Mouse (Mus musculus): Measurements from ENCODE around the gene Gm20696. TPM values are rescaled to one million over a fixed set of nuclear protein-coding genes. Genes with fewer than 3 reads are reported as not detected.

Gene Gm20696
- total RNA-seq, 1 experiment: 0.58 TPM

DNA sequence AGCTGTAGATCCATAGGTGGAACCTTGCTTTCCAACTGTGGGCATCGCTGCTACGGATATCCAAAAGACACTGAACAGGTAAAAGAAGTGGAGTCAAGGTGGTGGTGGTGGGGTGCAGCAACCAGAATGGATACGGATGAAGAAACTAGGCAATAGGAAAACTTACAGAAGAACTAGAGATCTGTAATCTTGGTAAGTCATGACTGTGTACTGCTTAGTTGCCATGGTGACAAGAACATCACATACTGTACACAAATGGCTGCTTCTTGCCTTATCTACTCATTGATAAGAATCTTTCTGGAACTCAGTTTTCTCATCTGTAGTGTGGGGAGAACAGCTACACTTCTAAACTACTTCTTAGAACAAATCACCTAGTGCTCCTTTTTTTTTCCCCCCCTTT lies 446.1 kb downstream of the Gm20696 start:
- Histone ChIP-seq H3K36me3 (ENCODE audit: control insufficient read depth, insufficient read depth, low read length, poor library complexity, severe bottlenecking) (no peaks in the 10 kb centered on the region), H3K4me3 (ENCODE audit: insufficient read depth in 1 of 2, low read depth in 1 of 2, low read length in 2 of 2, poor library complexity in 1 of 2, severe bottlenecking in 1 of 2) (no peak overlapping the region), H3K9ac (ENCODE audit: insufficient read depth, low read depth, low read length, poor library complexity, severe bottlenecking) (no peak overlapping the region), H3K27ac (ENCODE audit: insufficient read depth, low read depth, low read length, poor library complexity, severe bottlenecking) (no peak overlapping the region), H3K4me1 (ENCODE audit: control insufficient read depth in 2 of 2, insufficient read depth in 2 of 2, low read length in 2 of 2, poor library complexity in 1 of 2) (no peaks in the 10 kb centered on the region), H3K9me3 (ENCODE audit: control insufficient read depth, insufficient read depth, low read depth, low read length) (no peaks in the 10 kb centered on the region)
- in situ Hi-C loops (cut with MboI; ENCODE audit: low sequenced_read_pairs in 2 of 2, unreplicated experiment in 2 of 2): no loop called here
- no peak for TF ChIP-seq CHD2 (IDR thresholded peaks at IDR 0.05; ENCODE audit: low read depth, low read length)
- no peak for TF ChIP-seq ZC3H11A (IDR thresholded peaks at IDR 0.05; ENCODE audit: borderline replicate concordance, low read depth, low read length)
- no peak for DNase-seq (ENCODE audit: low read depth, low spot score)

DNA sequence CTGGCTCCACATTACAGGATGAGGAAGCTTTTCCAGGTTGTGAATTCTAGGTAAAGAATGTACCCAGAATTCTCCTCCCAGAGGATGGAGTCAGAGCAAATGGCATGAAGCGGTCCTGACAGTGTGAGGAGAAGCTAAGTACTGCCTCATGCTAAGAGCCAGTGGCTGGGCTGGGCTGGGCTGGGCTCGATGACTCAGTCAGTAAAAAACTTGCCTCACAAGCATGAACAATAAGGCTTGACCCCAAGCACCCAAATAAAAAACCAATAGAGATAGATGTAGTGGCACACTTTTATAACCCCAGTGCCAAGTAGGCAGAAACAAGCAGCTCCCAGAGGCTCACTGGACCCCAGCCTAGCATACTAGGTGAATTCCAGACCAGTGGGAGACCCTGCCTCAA lies 448.8 kb downstream of the Gm20696 start:
- Histone ChIP-seq H3K27ac (ENCODE audit: insufficient read depth, low read depth, low read length, poor library complexity, severe bottlenecking) (no peak overlapping the region), H3K9ac (ENCODE audit: insufficient read depth, low read depth, low read length, poor library complexity, severe bottlenecking) (no peak overlapping the region), H3K9me3 (ENCODE audit: control insufficient read depth, insufficient read depth, low read depth, low read length) (no peaks in the 10 kb centered on the region), H3K4me1 (ENCODE audit: control insufficient read depth in 2 of 2, insufficient read depth in 2 of 2, low read length in 2 of 2, poor library complexity in 1 of 2) (no peaks in the 10 kb centered on the region), H3K36me3 (ENCODE audit: control insufficient read depth, insufficient read depth, low read length, poor library complexity, severe bottlenecking) (no peaks in the 10 kb centered on the region), H3K4me3 (ENCODE audit: insufficient read depth in 1 of 2, low read depth in 1 of 2, low read length in 2 of 2, poor library complexity in 1 of 2, severe bottlenecking in 1 of 2) (no peak overlapping the region)
- TF ChIP-seq ZC3H11A (IDR thresholded peaks at IDR 0.05; ENCODE audit: borderline replicate concordance, low read depth, low read length) (no peak), HCFC1 (IDR thresholded peaks at IDR 0.05; ENCODE audit: borderline replicate concordance, insufficient read depth, low read length) (no peak), CHD2 (IDR thresholded peaks at IDR 0.05; ENCODE audit: low read depth, low read length) (no peak), MAFK (IDR thresholded peaks at IDR 0.05; ENCODE audit: insufficient read depth, low read depth, low read length) (no peak), ZNF384 (IDR thresholded peaks at IDR 0.05; ENCODE audit: low read depth, low read length) (no peak)
- in situ Hi-C loops (cut with MboI; ENCODE audit: low sequenced_read_pairs in 2 of 2, unreplicated experiment in 2 of 2): no loop called here
- DNase-seq (ENCODE audit: low read depth, low spot score): no peak

GRCm38 (mm10) chr6:99217155-99217554 lies 449.4 kb downstream of the Gm20696 start:
- TF ChIP-seq HCFC1 (IDR thresholded peaks at IDR 0.05; ENCODE audit: borderline replicate concordance, insufficient read depth, low read length) (no peak), ZNF384 (IDR thresholded peaks at IDR 0.05; ENCODE audit: low read depth, low read length) (no peak), ZC3H11A (IDR thresholded peaks at IDR 0.05; ENCODE audit: borderline replicate concordance, low read depth, low read length) (no peak), CHD2 (IDR thresholded peaks at IDR 0.05; ENCODE audit: low read depth, low read length) (no peak), MAFK (IDR thresholded peaks at IDR 0.05; ENCODE audit: insufficient read depth, low read depth, low read length) (no peak)
- Histone ChIP-seq H3K36me3 (ENCODE audit: control insufficient read depth, insufficient read depth, low read length, poor library complexity, severe bottlenecking) (no peaks in the 10 kb centered on the region), H3K4me1 (ENCODE audit: control insufficient read depth in 2 of 2, insufficient read depth in 2 of 2, low read length in 2 of 2, poor library complexity in 1 of 2) (no peaks in the 10 kb centered on the region), H3K9ac (ENCODE audit: insufficient read depth, low read depth, low read length, poor library complexity, severe bottlenecking) (no peak overlapping the region), H3K9me3 (ENCODE audit: control insufficient read depth, insufficient read depth, low read depth, low read length) (no peaks in the 10 kb centered on the region), H3K27ac (ENCODE audit: insufficient read depth, low read depth, low read length, poor library complexity, severe bottlenecking) (no peak overlapping the region), H3K4me3 (ENCODE audit: insufficient read depth in 1 of 2, low read depth in 1 of 2, low read length in 2 of 2, poor library complexity in 1 of 2, severe bottlenecking in 1 of 2) (no peak overlapping the region)
- DNase-seq (ENCODE audit: low read depth, low spot score): no peak
- in situ Hi-C loops (cut with MboI; ENCODE audit: low sequenced_read_pairs in 2 of 2, unreplicated experiment in 2 of 2): no loop called here

DNA sequence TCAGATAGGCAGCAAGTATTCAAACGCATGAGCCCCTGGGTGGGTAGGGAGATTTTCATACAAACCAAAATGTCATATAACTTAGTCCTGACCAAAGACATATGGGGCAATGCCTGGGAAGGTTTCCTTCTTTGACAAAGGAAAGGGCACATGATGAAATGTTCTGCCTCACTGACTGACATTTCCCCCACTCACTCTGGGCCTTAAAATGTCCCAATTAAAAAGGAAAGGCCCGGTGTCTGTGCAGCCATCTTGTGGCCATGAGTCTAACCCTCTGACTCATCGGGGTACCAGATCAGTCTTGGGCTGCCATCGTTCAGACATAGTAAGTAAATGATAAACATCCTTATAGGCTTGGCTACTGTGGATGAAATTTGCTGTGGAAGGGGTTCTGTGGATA lies 454.1 kb downstream of the Gm20696 start:
- in situ Hi-C loops (cut with MboI; ENCODE audit: low sequenced_read_pairs in 2 of 2, unreplicated experiment in 2 of 2): no loop called here
- Histone ChIP-seq H3K4me1 (ENCODE audit: control insufficient read depth in 2 of 2, insufficient read depth in 2 of 2, low read length in 2 of 2, poor library complexity in 1 of 2) (no peaks in the 10 kb centered on the region), H3K36me3 (ENCODE audit: control insufficient read depth, insufficient read depth, low read length, poor library complexity, severe bottlenecking) (no peaks in the 10 kb centered on the region), H3K9me3 (ENCODE audit: control insufficient read depth, insufficient read depth, low read depth, low read length) (no peaks in the 10 kb centered on the region), H3K27ac (ENCODE audit: insufficient read depth, low read depth, low read length, poor library complexity, severe bottlenecking) (no peak overlapping the region), H3K9ac (ENCODE audit: insufficient read depth, low read depth, low read length, poor library complexity, severe bottlenecking) (no peak overlapping the region), H3K4me3 (ENCODE audit: insufficient read depth in 1 of 2, low read depth in 1 of 2, low read length in 2 of 2, poor library complexity in 1 of 2, severe bottlenecking in 1 of 2) (no peak overlapping the region)
- TF ChIP-seq ZNF384 (IDR thresholded peaks at IDR 0.05; ENCODE audit: low read depth, low read length) (no peak), HCFC1 (IDR thresholded peaks at IDR 0.05; ENCODE audit: borderline replicate concordance, insufficient read depth, low read length) (no peak), ZC3H11A (IDR thresholded peaks at IDR 0.05; ENCODE audit: borderline replicate concordance, low read depth, low read length) (no peak), MAFK (IDR thresholded peaks at IDR 0.05; ENCODE audit: insufficient read depth, low read depth, low read length) (no peak), CHD2 (IDR thresholded peaks at IDR 0.05; ENCODE audit: low read depth, low read length) (no peak)
- no peak for DNase-seq (ENCODE audit: low read depth, low spot score)

DNA sequence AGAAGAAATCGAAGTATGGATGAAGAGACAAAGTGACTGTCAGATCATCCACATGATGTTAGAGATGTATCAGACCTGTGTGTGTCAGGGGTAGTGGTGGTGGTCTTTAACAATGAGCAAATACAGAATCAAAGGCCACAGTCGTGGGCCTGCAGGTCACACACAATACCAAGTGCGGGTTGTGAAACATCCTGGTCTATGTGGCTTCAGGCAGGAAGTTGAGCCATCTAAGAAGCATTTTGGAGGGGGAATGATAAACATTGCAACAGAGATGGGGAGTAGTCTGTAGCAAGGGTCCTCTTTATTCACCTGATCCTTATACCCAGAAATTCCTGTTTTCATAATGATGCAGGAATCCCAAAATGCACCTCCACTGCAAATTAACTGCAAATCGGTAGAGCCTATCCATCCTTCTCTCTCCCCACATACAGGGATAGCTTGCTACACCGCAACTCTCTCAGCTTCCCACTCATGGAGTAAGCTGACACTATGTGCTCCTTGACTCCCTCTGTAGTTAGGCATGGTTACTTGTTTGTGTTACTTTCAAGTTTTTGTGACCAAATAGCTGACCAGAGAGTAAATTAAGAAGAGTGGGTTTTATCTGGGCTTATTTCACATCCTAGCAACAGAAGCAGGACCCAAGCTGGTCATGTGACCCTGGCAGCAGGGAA lies 454.8 kb downstream of the Gm20696 start:
- TF ChIP-seq ZNF384 (IDR thresholded peaks at IDR 0.05; ENCODE audit: low read depth, low read length): no peak
- TF ChIP-seq HCFC1 (IDR thresholded peaks at IDR 0.05; ENCODE audit: borderline replicate concordance, insufficient read depth, low read length): no peak
- no peaks in the 10 kb centered on the region for H3K9me3 ChIP-seq (ENCODE audit: control insufficient read depth, insufficient read depth, low read depth, low read length)
- H3K4me3 ChIP-seq (ENCODE audit: insufficient read depth in 1 of 2, low read depth in 1 of 2, low read length in 2 of 2, poor library complexity in 1 of 2, severe bottlenecking in 1 of 2): no peak overlapping the region
- no peaks in the 10 kb centered on the region for H3K36me3 ChIP-seq (ENCODE audit: control insufficient read depth, insufficient read depth, low read length, poor library complexity, severe bottlenecking)
- no peak overlapping the region for H3K9ac ChIP-seq (ENCODE audit: insufficient read depth, low read depth, low read length, poor library complexity, severe bottlenecking)
- H3K27ac ChIP-seq (ENCODE audit: insufficient read depth, low read depth, low read length, poor library complexity, severe bottlenecking): no peak overlapping the region
- in situ Hi-C loops (cut with MboI; ENCODE audit: low sequenced_read_pairs in 2 of 2, unreplicated experiment in 2 of 2): no loop called here
- DNase-seq (ENCODE audit: low read depth, low spot score): no peak
- H3K4me1 ChIP-seq (ENCODE audit: control insufficient read depth in 2 of 2, insufficient read depth in 2 of 2, low read length in 2 of 2, poor library complexity in 1 of 2): no peaks in the 10 kb centered on the region
